Mouse (Mus musculus) T-cell, adult 2 months (primary cell): Measurements from ENCODE around the gene St3gal5.

Source experiments
- DNase-seq: peaks from one replicate; pipeline ENCODE4 v3.0.0; 2022; ENCODE audit warnings: low spot score

The St3gal5 gene

GRCm38 (mm10) chr6:72203279-72203678, 105.9 kb downstream of the St3gal5 start:
- DNase-seq = no peak
